Mouse (Mus musculus) heart, postnatal 4 days (tissue): ENCODE results near the gene Amotl1. TPM values are rescaled to one million over a fixed set of nuclear protein-coding genes. Genes with fewer than 3 reads are reported as not detected.
A peak's percentile ranks its signal among the peaks of the same experiment; 100 is the strongest.
"Not testable (repeated sequence)": the region's sequence is repeated elsewhere in the genome, so short reads cannot be mapped to it uniquely, and the experiment has no call there.

Experiments
- DNase-seq: peaks from one replicate; pipeline ENCODE4 v3.0.0; 2021
- total RNA-seq, 2 experiments: library from RNA; stranded (reverse); gene quantifications; 2 replicates each; pipeline ENCODE4 v1.2.3; 2021

Amotl1 gene
- total RNA-seq, 2 experiments from 2014 or later, result 60.5 TPM

DNA sequence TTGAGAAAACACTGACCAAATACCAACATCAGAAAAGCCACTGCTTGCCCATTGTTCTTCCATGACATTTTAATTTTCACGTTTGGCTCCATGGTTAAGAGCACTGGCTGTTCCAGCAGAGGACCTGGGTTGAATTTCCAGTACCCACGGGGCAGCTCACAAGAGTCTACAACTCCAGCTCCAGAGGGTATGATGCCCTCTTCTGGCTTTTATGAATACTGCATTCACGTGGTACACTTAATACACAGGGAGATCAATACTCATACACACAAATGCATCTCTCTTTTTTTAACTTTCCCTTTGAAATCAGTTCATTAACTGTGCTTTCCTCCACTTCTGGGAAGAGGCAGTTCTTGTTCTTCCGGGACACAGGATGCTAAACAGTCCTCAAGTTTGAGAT, 41.4 kb downstream of the Amotl1 start:
- DNase-seq, result no peak

DNA sequence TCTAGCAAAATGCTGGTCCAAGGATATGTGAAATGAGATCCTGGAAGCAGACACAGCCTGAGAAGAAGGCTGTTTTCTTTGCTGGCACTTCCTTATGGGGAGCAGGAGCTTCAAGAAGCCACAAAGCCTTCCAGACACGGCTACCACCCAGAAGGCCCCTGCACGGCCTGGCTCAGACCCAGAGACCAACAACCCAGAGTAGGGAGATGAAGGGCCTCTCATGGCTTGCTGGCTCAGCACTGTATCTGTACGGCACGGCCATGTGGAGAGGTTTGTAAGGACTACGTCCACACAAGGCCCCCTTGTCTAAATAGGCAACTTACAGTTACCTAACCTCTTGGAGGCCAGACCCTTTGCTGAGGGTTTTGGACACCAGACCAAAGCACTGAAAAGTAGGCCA, 45.1 kb downstream of the Amotl1 start:
- no peak for DNase-seq

DNA sequence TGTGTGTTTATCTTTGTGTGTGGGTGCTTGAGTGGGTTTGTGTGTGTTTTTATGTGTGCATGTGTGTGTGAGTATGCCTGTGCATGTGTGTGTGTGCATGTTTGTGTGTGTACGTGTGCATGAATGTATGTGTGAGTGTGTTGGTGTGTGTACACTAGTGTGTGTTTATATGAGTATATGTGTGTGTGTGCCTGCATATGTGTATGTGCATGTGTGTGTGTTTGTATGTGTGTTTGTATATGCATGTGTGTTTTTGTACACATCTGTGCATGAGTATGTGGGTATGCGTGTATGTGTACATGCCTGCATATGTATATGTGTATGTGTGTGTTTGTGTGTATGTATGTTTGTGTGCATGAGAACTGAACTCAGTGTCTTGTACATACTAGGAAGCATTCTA, 46.7 kb downstream of the Amotl1 start:
- no peak for DNase-seq

DNA sequence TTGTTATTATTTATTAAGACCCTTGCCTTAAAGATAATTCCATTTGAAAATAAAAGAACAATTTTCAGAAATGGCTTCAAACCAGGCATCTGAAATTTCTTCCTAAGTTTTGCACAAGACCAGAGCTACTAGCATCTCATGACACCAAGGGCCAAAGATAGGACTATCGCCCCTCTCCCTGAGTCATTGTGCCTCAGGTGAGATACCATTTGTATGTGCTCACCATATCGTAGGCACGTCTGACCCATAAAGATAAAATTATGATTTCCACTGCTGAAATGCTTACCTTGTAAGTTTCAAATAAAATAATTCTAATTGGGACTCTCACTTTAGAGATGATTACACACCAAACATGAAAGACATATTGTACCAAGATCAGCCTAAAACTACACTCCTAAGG, 47.4 kb downstream of the Amotl1 start:
- DNase-seq, result no peak

DNA sequence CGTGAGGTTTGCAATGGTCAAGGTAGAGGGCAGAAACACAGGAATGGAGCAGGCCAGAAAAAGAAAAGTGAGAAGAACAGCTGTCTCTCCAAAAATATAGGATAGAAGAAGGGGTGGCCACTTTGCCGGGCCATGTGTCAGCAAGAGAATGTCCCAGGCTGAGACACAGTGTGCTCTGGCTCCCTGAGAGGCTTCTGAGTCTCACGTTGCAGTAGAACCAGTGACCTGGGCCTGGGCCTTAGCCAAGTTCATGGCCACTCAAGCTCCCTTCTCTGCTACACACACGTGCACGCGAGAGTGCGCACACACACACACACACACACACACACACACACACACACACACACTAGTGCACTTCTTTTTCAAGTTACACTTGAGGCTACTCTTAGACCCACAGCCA, 48.0 kb downstream of the Amotl1 start:
- DNase-seq, result no peak

DNA sequence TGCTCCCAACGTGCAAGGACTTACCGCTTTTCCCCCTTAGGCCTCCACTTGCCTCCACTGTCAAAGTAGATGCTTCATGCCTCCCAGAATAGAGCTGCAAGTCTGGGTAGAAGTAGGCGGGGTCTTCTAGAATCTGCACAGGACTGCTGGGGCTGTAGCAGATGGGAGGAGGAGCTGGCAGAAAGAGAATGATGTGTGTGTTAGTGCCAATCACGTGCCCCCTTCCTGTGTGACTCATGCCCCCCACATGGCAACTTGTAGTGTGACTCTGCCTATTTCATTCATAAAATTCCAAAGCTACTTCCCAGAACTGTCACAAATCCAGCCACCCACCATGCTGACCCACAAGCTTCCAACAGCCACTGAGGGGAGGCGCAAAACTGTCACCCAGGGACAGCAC, 48.4 kb downstream of the Amotl1 start:
- DNase-seq, result peak; percentile 43

DNA sequence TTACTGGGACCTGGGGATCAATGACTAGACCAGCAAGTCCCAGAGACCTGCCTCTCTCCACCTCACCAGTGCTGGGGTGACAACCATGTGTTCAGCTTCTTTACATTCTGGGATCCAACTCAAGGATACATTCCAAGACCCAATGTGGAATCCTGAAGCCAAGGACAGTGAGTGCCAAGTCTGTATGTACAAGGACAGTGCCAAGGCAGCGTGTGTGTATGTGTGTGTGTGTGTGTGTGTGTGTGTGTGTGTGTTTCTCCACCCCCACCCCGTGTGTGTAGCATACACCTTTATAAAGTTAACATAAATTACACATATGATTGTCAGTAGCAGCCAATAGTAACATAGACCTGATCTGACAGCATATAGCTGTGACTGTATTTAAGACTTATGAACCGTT, 49.0 kb downstream of the Amotl1 start:
- no peak for DNase-seq

DNA sequence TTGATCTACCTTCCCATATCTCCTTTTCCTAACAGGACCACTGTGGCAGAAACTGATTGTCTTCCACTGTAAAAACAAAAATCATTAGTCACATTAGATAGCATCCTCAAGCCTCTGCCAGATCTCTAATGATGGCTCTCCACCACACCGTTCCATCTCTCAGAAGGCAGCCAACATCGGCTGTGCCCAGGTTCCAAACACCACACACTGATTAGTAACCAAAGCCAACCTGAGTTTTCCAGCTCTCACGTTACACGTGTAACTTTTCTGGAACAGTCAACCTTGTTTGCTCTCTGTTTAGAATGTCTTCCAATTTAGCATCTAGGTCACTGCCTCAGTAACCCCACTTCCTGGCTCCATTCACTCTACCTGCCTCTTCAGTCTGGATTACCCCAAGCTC, 51.0 kb downstream of the Amotl1 start:
- DNase-seq, result no peak

DNA sequence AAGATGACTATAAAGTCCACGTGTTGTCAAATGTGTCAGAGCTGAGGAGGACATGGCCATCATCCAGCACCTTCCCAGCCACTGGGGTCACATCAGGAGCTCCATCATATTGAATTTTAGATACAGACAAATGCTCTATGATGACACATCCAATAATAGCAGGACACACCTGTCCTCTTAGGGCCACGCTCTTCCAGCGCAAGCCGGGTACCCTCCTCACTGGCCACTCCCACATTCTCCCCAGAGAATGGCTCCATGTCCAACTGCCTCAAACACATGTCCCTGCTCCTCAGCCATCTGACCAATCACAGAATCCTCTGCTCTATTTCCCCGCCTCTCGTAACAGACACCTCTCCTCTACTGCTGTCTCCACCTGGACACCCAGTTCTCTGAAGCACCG, 54.2 kb downstream of the Amotl1 start:
- DNase-seq, result no peak

DNA sequence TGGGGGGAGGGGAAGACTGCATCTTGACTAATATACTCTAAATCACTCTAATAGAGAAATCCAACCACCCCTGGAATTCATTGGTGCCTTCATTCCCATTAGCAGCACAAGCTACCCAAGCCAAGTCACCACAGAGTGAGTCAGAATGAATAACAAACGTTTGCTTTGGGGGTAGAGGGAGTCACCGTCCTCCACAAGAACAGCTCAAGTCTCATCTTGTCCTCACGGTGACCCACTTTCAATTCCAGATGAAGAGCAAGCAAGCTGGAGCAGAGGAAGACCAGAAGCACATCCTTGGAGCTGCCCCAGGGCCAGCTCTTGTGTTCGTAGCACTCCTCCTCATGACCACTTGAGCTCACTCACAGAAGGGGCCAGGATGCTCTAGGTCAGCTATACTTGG, 56.2 kb downstream of the Amotl1 start:
- DNase-seq, result no peak

DNA sequence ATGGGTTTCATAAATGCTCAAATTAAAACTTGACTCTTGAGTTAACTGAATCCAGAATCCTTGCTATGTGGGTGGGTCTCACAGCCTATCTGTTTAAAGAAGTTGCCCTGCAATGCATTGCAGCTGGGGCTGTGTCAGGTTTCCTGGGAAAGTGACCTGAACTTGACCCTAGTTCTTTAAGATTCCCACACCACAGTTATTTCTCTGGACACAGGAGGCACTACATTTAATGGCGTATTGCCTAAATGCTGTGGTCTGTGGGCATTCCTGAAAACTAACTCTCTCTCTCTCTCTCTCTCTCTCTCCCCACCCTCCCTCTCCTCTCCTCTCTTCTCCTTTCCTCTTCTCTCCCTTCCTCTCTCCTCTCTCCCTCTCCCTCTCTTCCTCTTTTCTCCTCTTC, 59.2 kb downstream of the Amotl1 start:
- no peak for DNase-seq

DNA sequence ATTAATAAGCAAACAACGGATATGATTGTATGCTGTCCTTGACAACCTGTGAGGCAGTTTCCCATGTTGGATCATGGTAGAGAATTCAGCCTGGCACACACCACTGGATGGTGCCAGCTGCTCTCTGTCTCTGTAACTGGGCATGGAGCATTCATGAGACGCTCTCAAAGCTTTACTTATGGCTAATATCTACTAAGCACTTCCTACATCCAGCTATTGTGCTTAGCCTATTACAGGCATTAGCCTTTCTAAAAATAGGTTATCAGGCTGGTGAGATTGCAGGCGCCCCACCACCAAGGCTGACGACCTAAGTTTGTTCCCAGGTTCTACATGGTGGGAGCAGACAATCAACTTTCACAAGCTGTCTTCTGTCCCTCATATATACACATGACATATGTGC, 65.9 kb downstream of the Amotl1 start:
- no peak for DNase-seq

DNA sequence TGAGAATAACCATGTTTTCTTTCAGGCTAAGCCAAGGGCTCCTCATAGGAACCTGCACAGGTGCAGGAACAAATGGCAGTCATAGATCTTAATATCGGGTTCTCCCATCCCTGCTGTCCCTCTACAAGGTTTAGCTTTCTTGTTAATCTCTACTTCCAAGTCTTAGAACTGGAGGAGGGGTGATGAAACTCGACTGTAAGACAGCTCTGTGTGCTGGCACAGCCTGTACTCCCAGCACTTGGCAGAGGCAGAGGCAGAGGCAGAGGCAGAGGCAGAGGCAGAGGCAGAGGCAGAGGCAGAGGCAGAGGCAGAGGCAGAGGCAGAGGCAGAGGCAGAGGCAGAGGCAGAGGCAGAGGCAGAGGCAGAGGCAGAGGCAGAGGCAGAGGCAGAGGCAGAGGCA, 68.5 kb downstream of the Amotl1 start:
- not testable (repeated sequence) for DNase-seq

DNA sequence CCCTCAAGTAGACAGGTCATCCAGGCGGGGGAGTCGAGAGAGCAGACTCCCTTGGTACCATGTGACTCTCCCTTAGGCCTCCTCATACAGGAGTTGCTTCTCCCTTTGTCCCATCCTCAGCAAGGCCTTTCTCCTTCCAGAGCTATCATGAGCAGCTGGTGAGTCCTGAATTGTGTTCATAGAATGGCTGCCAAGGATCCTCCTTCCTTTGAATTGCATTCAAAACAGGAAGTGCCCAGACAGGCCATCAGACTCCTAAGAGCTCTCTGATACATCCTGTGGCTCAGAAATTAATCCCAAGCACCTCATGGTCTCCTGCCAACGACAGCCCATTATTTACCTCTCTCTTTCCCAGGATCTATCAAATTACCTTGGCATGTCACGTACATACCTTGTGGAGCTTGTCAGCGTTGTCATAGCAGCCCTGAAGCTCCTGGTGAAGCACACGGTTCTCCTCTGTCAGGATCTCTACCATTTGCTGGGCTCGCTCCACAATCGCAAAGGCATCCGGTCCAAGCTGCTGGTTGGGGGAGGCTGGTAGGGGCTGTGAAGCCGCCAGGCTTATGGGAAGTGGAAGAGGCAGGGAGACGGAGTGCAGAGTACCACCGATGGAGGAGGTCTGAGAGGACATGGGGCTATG, 70.0 kb downstream of the Amotl1 start:
- no peak for DNase-seq

DNA sequence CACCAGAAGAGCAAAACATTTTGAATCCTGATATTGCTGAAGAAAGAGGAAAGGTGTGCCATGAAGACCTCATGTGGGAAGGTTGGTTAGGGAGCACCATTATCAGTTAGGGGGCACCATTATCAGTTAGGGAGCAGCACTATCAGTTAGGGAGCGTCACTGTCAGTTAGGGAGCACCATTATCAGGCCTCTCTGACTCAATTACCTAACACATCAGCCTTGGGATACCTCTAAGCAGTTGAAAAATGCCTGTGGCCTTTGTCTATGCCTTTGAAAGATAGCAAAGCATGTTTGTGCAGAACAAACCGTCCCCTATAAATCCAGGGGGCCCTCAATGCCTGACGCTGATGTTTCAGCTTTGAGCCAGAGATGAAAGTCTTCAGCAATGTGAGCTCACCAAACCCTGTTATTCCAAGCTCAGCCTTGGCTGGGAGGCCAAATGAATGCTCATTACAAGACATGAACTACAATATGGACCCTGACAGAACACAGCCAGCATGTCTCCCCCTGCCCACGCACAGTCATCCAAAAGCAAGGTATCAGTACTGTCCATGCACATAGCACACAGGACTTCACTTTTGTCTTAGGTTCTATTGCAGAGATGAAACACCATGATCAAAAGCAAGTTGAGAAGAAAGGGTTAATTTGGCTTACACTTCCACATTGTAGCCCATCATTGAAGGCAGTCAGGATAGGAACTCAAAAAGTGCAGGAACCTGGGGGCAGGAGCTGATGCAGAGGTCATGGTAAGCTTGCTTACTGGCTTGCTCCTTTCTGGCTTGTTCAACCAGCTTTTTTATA, 75.5 kb downstream of the Amotl1 start:
- DNase-seq, result no peak

DNA sequence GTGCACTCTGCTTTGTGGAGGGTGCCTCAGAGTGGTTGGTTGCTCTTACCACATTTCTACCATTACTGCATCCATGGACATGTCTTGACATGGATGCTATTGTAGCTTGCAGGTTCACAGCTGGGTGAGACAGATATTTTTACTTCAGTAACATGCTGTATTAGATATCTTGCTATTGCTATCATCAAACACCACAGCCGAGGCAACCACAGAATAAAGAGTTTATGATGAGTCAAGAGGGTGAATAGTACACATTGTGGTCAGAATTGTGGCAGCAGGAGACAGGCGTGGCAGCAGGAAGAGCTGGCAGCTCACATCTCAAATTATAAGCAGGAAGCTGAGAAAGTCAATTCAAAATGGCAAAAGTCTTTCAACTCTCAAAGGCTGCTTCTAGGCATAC, 76.4 kb downstream of the Amotl1 start:
- DNase-seq, result no peak

DNA sequence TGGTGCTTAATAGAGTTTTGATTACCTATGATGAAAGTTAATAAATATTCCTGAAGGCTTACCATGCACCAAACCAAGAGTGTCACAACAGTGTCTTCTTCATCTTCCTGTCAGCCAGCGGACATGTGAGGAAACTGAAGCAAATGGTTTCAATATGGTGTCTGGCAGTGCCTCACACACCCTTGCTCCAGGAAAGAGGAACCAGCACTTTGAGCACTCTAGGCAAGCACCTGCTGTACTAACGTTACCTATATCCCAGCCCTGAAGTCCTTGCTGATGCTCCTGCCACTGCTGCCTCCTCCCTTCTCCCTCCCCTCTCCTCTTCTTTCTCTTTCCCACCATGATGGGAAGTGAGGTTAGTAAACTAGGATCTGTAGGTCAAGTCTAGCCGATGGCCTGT, 80.4 kb downstream of the Amotl1 start:
- DNase-seq, result no peak

DNA sequence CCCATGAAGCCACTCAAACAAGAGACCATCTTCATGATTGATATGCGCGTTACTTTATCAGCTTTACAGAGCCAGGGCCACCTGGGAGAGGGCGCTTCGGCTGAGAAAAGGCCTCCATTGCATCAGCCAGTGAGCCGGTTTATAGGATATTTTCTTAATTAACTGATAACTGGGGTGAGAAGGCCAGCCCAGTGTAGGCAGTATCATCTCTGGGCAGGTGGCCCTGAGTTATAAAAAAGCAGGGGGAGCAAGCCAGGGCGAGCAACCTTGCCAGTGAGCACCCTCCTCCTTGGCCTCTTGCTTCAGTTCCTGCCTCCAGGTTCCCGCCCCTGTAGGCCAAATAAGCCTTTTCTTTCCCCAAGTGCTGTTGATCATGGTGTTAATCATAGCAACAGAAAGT, 81.5 kb downstream of the Amotl1 start:
- no peak for DNase-seq

DNA sequence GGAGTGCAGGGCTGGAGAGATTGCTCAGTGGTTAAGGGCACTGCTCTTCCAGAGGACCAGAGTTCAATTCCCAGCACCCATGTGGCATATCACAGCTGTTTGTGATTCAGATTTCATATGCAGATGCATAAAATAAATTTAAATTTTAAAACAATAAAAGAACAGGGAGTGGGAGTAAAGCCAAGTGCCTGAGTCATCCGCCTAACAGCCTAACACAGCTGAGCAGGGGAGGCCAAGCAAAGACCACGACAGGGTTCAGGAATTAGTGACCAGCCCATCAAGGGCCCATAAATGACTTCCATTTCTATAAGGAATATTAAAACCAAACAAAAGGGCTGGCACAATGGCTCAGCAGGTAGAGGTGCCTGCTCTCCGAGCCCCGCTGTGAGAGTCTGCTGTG, 84.3 kb downstream of the Amotl1 start:
- DNase-seq, result no peak

DNA sequence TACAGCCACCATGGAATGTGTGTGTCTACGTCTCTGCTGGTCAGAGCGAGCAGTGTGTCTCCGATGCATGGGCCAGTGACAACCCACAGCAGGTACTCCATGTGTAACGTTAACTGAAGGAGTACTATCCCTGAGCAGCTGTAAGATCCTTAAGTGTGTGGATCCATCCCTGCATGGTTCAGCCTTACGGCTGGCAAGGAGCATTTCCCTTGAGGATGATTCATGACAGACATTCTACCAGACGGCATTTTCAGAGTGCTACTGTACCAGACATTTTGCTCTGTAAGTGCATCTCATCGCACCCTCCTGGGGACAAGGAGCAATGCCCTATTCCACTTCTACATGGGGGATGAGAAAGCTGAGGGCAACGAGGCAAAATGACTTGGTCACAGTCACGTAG, 84.9 kb downstream of the Amotl1 start:
- DNase-seq, result no peak

DNA sequence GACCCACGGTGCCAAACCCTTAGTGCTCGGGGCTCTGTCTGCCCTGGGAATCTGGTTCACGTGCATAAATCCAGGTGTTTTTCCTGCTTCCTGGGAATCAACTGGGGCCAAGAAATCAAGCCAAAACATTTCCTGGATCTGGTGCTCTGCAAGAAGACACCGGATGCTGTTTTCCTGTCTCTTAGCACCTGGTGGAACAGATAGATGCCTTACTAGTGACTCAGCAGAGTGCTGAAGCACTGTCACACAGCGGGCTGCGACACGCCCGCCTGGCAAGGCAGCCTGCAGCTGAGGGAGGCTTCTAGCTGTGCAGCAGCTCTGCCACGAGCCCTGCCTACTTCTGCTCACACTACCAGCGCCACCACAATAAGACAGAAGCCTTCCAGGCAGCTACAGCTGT, 85.4 kb downstream of the Amotl1 start:
- no peak for DNase-seq

DNA sequence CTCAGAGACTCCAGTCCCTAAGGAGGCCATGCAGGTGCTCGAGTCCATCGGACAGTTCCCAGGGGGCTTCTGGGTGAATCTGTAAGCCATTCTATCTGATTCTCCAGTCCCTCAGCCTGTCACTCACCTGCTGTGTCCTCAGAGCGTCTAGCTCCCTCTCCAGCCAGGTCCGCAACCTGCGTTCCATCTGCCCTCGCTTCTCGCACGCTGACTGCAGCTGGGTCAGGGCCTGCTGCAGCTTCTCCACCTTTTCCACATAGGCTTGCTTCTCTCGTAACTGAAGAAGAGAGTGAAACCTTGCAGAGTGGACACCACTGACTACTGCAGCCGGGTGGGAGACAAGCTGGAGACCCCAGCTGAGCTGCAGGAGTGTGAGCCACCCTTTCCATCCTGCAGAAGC, 86.5 kb downstream of the Amotl1 start:
- DNase-seq, result no peak

DNA sequence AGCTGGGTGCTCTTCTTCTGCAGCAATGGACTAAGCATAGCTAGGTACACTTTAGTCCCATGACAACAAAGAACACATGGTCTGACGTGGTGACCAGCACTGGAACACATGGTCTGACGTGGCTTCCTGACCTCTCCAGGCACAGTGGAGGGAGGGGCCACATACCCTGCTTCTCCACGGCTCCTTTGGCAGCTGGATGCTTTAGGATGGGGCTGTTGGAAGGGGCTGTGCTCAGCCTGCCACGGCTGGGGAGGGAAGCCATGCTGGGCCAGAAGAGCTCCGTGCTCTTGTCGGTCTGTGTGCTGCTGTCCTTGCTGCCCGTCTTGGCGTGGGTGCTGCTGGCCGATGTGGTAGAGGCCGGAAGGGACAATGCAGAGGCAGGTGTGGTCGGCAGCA, 96.5 kb downstream of the Amotl1 start:
- DNase-seq, result no peak

DNA sequence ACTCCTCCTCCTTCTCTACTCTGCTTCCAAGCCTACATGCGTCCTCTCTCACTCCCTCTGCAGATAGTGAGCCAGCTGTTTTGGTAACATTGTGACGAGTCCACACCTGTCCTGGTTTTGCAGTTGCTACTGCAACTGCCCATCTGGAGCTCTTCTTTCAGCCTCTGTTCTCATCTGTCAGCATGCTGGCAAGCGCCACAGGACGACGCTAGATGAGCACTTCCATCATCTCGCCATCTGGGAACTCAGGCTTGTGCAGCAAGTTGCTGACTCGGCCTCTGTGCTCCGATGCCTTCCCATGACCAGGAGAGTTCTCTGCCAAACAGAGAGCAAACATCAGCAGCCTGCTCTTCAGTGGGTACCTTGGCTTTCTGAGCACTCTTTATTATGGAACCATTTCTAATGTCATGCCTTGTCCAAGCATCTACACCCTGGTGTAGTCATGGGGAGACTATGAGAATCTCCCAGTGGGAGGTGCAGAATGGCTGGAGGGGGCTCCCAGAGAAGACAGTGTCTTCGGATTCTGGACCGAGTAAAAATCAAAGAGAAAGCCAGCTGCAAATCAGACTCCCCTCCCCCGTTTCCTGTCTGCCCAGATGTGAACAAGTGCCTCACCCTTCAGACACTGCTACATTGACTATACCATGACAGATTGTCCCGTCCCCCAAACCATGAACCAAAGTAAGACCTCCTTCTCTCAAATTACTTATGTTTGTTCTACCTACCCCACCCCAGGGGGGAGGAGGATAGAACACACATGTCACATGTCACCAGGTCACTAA, 97.1 kb downstream of the Amotl1 start:
- peak; percentile 35 for DNase-seq
